8 mouse cellular contexts compared by ENCODE assay signal in the genomic region with DNA sequence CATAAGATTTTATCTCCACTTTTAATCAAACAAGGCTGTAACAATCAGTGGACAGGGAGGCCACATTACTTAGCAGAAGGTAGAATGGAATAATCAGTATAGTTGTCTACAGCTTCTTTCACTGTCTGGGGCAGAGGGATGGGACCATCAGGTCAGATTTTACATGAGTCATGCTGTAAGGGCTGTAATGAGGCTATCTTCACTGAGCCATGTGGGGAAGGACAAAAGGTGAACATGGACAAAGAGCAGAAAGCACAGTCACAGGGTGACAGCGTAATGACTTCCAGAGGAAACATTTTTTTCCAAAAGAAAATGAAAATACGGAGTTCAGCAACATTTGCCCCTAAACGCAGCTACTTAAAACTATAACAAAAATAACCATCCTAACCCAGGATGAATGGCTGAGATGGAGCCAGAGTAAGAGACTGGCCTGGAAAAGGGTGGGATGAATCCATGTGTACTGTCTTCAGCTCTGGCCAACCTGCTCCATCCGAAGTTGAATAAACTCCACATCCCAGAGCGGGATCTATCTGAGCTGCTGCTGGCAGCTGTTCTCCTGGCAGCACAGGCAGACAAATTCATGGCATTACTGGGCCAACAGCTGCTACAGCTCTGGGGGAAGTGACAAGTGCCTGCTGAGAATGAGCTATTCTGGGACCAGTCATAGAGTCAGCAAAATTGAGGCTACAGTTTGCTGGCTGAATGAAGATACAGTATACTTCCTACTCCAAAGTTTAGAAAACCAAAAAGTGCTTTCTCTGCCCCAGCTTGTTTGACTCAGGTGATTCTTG.
DNase-seq lines count a peak whose midpoint lies in the region; ATAC-seq and TF ChIP-seq lines count a peak whose summit lies in the region.
"Had no signal": no experiment of that assay in that cellular context is flagged by ENCODE, and none has a peak within 500 bp of the region (broad histone marks: within the 10 kb centered on the region; RNA-seq: fewer than 3 reads in every experiment).

No protein-coding gene starts in this region.

- H3K9ac ChIP-seq in heart, embryonic 16.5 days (ENCODE audit: low read length): no peak overlapping the region
- H3K9ac ChIP-seq in stomach, postnatal 0 days (ENCODE audit: low read length): no peak overlapping the region
- H3K9ac ChIP-seq: neural tube, embryonic 13.5 days had no signal

- no peak for TF ChIP-seq EP300 in stomach, postnatal 0 days (optimal IDR thresholded peaks at IDR 0.05)

- 27% methylated on average over 5 of the region's 5 CpGs for WGBS in heart, embryonic 16.5 days
- WGBS in stomach, postnatal 0 days: 46% methylated on average over 5 of the region's 5 CpGs

- H3K36me3 ChIP-seq in heart, embryonic 16.5 days (ENCODE audit: control insufficient read depth, insufficient read depth): no peaks in the 10 kb centered on the region
- H3K36me3 ChIP-seq in stomach, postnatal 0 days (ENCODE audit: control insufficient read depth, insufficient read depth, low read length): no peaks in the 10 kb centered on the region
- H3K36me3 ChIP-seq: neural tube, embryonic 13.5 days had no signal

- H3K4me3 ChIP-seq in heart, embryonic 16.5 days (ENCODE audit: low read length): 0 out of 2 replicates have a peak overlapping the region, but pooled peaks have one; percentile 4
- H3K4me3 ChIP-seq in stomach, postnatal 0 days (ENCODE audit: low read depth, low read length): no peak overlapping the region
- H3K4me3 ChIP-seq: neural tube, embryonic 13.5 days had no signal

- H3K9me3 ChIP-seq in heart, embryonic 16.5 days (replicated peaks; ENCODE audit: control insufficient read depth, low read length): no peaks in the 10 kb centered on the region
- no peaks in the 10 kb centered on the region for H3K9me3 ChIP-seq in stomach, postnatal 0 days (ENCODE audit: control insufficient read depth, low read length)
- H3K9me3 ChIP-seq: neural tube, embryonic 13.5 days had no signal

- peak; percentile 19 for DNase-seq in ovary, postnatal 36 days (ENCODE audit: low spot score)
- no peak for DNase-seq in ovary, postnatal 10 days (ENCODE audit: low spot score)
- DNase-seq in forelimb bud, embryonic 11.5 days (ENCODE audit: low read depth, low spot score): peak; percentile 35
- DNase-seq in kidney, postnatal 4 days: peak; percentile 71 to 76
- DNase-seq in lung, postnatal 25 days (ENCODE audit: low spot score): peak; percentile 56
- DNase-seq in stomach, postnatal 0 days (ENCODE audit: low spot score): peak; percentile 17

- H3K27ac ChIP-seq in heart, embryonic 16.5 days (ENCODE audit: low read length): peak overlapping the region; percentile 82
- H3K27ac ChIP-seq in stomach, postnatal 0 days (replicated peaks): peak overlapping the region; percentile 5; the same call in 1 of the 2 replicates
- H3K27ac ChIP-seq: neural tube, embryonic 13.5 days had no signal

- no peaks in the 10 kb centered on the region for H3K27me3 ChIP-seq in heart, embryonic 16.5 days (ENCODE audit: control insufficient read depth, insufficient read depth, low read length)
- H3K27me3 ChIP-seq in stomach, postnatal 0 days (ENCODE audit: control insufficient read depth, insufficient read depth, low read length): no peaks in the 10 kb centered on the region
- H3K27me3 ChIP-seq: neural tube, embryonic 13.5 days had no signal

- peak; percentile 95 for ATAC-seq in heart, embryonic 16.5 days (replicated peaks; ENCODE audit: extremely low read depth, insufficient read depth, low FRiP score)
- ATAC-seq in stomach, postnatal 0 days (ENCODE audit: low FRiP score, low TSS enrichment): peak; percentile 45; the same call in 1 of the 2 replicates

- H3K4me2 ChIP-seq in heart, embryonic 16.5 days (ENCODE audit: low read depth, low read length): peak overlapping the region; percentile 46
- no peak overlapping the region for H3K4me2 ChIP-seq in stomach, postnatal 0 days (replicated peaks; ENCODE audit: low read depth)
- H3K4me2 ChIP-seq: neural tube, embryonic 13.5 days had no signal

- TF ChIP-seq CTCF in stomach, postnatal 0 days (IDR thresholded peaks at IDR 0.05; ENCODE audit: low read depth): no peak

- H3K4me1 ChIP-seq in heart, embryonic 16.5 days (ENCODE audit: control insufficient read depth, insufficient read depth, low read length): peaks cover 34% of the 10 kb centered on the region
- H3K4me1 ChIP-seq in stomach, postnatal 0 days (replicated peaks; ENCODE audit: control insufficient read depth, insufficient read depth): no peaks in the 10 kb centered on the region
